Mouse (Mus musculus): ENCODE results near the gene Mrps35. TPM values are rescaled to one million over a fixed set of nuclear protein-coding genes. Genes with fewer than 3 reads are reported as not detected.

Mrps35 gene
- polyA plus RNA-seq, 1 experiment = 46.4 TPM

- Histone ChIP-seq H3K79me3 (ENCODE audit: low read depth) (peaks cover 52% of the 10 kb centered on the region), H3K79me2 (ENCODE audit: control insufficient read depth, insufficient read depth) (peaks cover 84% of the 10 kb centered on the region)
- no peak for TF ChIP-seq CEBPB (IDR thresholded peaks at IDR 0.05; ENCODE audit: low read depth)
These were observed 52.2 kb downstream of the Mrps35 start for GRCm38 (mm10) chr6:147094771-147095170.

GRCm38 (mm10) chr6:147096109-147096508 is 53.5 kb downstream of the Mrps35 start:
- TF ChIP-seq MYOG (IDR thresholded peaks at IDR 0.05; ENCODE audit: control insufficient read depth, extremely low read depth, insufficient read length) (no peak), FOSL1 (IDR thresholded peaks at IDR 0.05; ENCODE audit: insufficient read depth, low read length, poor library complexity, severe bottlenecking) (no peak), CEBPB (IDR thresholded peaks at IDR 0.05; ENCODE audit: low read depth) (no peak), USF1 (IDR thresholded peaks at IDR 0.05; ENCODE audit: low read depth) (no peak)
- peaks cover 55% of the 10 kb centered on the region for H3K79me3 ChIP-seq (ENCODE audit: low read depth)
- H3K36me3 ChIP-seq (ENCODE audit: control insufficient read depth, insufficient read depth) = peaks cover 10% of the 10 kb centered on the region
- peaks cover 97% of the 10 kb centered on the region for H3K79me2 ChIP-seq (ENCODE audit: control insufficient read depth, insufficient read depth)
- no peak overlapping the region for H3ac ChIP-seq (ENCODE audit: control insufficient read depth, insufficient read length, low read depth)
- H3K4me3 ChIP-seq (ENCODE audit: insufficient read depth, poor library complexity, severe bottlenecking) = no peak overlapping the region
- H3K27me3 ChIP-seq (ENCODE audit: control insufficient read depth, insufficient read depth, insufficient read length) = no peaks in the 10 kb centered on the region

More at GRCm38 (mm10) chr6:147094771-147095170, 52.2 kb downstream of the Mrps35 start:
- Histone ChIP-seq H3ac (ENCODE audit: control insufficient read depth, insufficient read length, low read depth) (no peak overlapping the region), H3K36me3 (ENCODE audit: control insufficient read depth, insufficient read depth) (peaks cover 10% of the 10 kb centered on the region), H3K27me3 (ENCODE audit: control insufficient read depth, insufficient read depth, insufficient read length) (no peaks in the 10 kb centered on the region), H3K4me3 (ENCODE audit: insufficient read depth, poor library complexity, severe bottlenecking) (no peak overlapping the region)

GRCm38 (mm10) chr6:147096934-147097333 is 54.4 kb downstream of the Mrps35 start:
- Histone ChIP-seq H3K79me3 (ENCODE audit: low read depth) (peaks cover 55% of the 10 kb centered on the region), H3K27me3 (ENCODE audit: control insufficient read depth, insufficient read depth, insufficient read length) (no peaks in the 10 kb centered on the region), H3K4me3 (ENCODE audit: insufficient read depth, poor library complexity, severe bottlenecking) (no peak overlapping the region), H3ac (ENCODE audit: control insufficient read depth, insufficient read length, low read depth) (no peak overlapping the region), H3K79me2 (ENCODE audit: control insufficient read depth, insufficient read depth) (peaks cover 93% of the 10 kb centered on the region), H3K36me3 (ENCODE audit: control insufficient read depth, insufficient read depth) (peaks cover 10% of the 10 kb centered on the region)
- no peak for TF ChIP-seq USF1 (IDR thresholded peaks at IDR 0.05; ENCODE audit: low read depth)
- TF ChIP-seq MYOD1 (IDR thresholded peaks at IDR 0.05; ENCODE audit: control insufficient read depth, insufficient read length, low read depth) = no peak
- no peak for TF ChIP-seq CTCF (IDR thresholded peaks at IDR 0.05; ENCODE audit: control insufficient read depth, insufficient read depth, insufficient read length)
- TF ChIP-seq CEBPB (IDR thresholded peaks at IDR 0.05; ENCODE audit: low read depth) = no peak
- no peak for TF ChIP-seq MAX (IDR thresholded peaks at IDR 0.05)
- no peak for TF ChIP-seq FOSL1 (IDR thresholded peaks at IDR 0.05; ENCODE audit: insufficient read depth, low read length, poor library complexity, severe bottlenecking)
- TF ChIP-seq MYOG (IDR thresholded peaks at IDR 0.05; ENCODE audit: control insufficient read depth, extremely low read depth, insufficient read length) = no peak

GRCm38 (mm10) chr6:147097346-147097929 is 54.9 kb downstream of the Mrps35 start:
- Histone ChIP-seq H3K27me3 (ENCODE audit: control insufficient read depth, insufficient read depth, insufficient read length) (no peaks in the 10 kb centered on the region), H3K79me3 (ENCODE audit: low read depth) (peaks cover 50% of the 10 kb centered on the region), H3K4me3 (ENCODE audit: insufficient read depth, poor library complexity, severe bottlenecking) (no peak overlapping the region), H3K79me2 (ENCODE audit: control insufficient read depth, insufficient read depth) (peaks cover 88% of the 10 kb centered on the region), H3ac (ENCODE audit: control insufficient read depth, insufficient read length, low read depth) (no peak overlapping the region), H3K36me3 (ENCODE audit: control insufficient read depth, insufficient read depth) (peaks cover 12% of the 10 kb centered on the region)
- TF ChIP-seq CEBPB (IDR thresholded peaks at IDR 0.05; ENCODE audit: low read depth) (no peak), MAX (IDR thresholded peaks at IDR 0.05) (no peak), MYOG (IDR thresholded peaks at IDR 0.05; ENCODE audit: control insufficient read depth, extremely low read depth, insufficient read length) (no peak), USF1 (IDR thresholded peaks at IDR 0.05; ENCODE audit: low read depth) (no peak), CTCF (IDR thresholded peaks at IDR 0.05; ENCODE audit: control insufficient read depth, insufficient read depth, insufficient read length) (no peak), MYOD1 (IDR thresholded peaks at IDR 0.05; ENCODE audit: control insufficient read depth, insufficient read length, low read depth) (no peak), FOSL1 (IDR thresholded peaks at IDR 0.05; ENCODE audit: insufficient read depth, low read length, poor library complexity, severe bottlenecking) (no peak)

- Histone ChIP-seq H3K36me3 (ENCODE audit: control insufficient read depth, insufficient read depth) (peaks cover 9% of the 10 kb centered on the region), H3K79me3 (ENCODE audit: low read depth) (peaks cover 31% of the 10 kb centered on the region), H3ac (ENCODE audit: control insufficient read depth, insufficient read length, low read depth) (no peak overlapping the region), H3K27me3 (ENCODE audit: control insufficient read depth, insufficient read depth, insufficient read length) (no peaks in the 10 kb centered on the region), H3K4me3 (ENCODE audit: insufficient read depth, poor library complexity, severe bottlenecking) (no peak overlapping the region), H3K79me2 (ENCODE audit: control insufficient read depth, insufficient read depth) (peaks cover 65% of the 10 kb centered on the region)
- TF ChIP-seq MYOD1 (IDR thresholded peaks at IDR 0.05; ENCODE audit: control insufficient read depth, insufficient read length, low read depth) (no peak), MYOG (IDR thresholded peaks at IDR 0.05; ENCODE audit: control insufficient read depth, extremely low read depth, insufficient read length) (no peak), FOSL1 (IDR thresholded peaks at IDR 0.05; ENCODE audit: insufficient read depth, low read length, poor library complexity, severe bottlenecking) (no peak), CEBPB (IDR thresholded peaks at IDR 0.05; ENCODE audit: low read depth) (no peak), MAX (IDR thresholded peaks at IDR 0.05) (no peak), USF1 (IDR thresholded peaks at IDR 0.05; ENCODE audit: low read depth) (no peak), CTCF (IDR thresholded peaks at IDR 0.05; ENCODE audit: control insufficient read depth, insufficient read depth, insufficient read length) (no peak)
These were observed 57.1 kb downstream of the Mrps35 start for GRCm38 (mm10) chr6:147099458-147100277.
